Mouse (Mus musculus): ENCODE data around the gene Raf1.

Raf1 gene

DNA sequence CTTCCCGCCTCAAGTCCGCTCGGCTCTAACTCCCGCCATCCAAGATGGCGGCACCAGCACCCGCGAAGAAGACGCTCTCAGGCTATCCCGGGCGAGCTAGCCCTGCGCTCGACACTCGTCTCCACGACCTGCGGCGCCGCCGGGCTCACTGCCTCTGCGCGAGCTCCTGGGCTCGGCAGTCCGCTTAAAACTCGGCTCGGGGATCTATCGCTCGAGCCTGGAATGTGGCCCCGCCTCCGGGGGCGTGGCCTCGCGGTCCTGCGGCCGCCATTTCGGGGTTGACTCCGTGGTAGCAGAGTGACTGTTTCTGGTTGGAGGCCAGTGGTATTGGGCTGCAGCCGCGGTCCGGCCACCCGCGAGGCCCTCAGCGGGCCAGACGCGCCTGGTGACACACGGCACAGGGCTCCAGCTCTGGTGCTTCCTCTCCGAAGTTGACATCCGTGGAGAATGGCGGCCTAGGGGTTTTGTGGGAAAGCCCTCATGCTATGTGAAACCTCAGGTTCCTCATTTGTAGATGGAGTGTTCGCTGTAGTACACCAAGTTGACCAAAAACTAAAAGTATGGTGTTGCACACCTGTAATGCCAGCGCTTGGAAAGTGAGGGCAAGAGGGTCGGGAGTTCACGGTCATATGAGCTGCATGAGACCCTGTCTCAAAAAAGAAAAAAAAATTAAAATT lies at the start of gene Raf1:
TSS of gene Raf1 (minus strand) at position 184 of the 677 bp plus-strand sequence.
- peak; percentile 100 for DNase-seq

DNA sequence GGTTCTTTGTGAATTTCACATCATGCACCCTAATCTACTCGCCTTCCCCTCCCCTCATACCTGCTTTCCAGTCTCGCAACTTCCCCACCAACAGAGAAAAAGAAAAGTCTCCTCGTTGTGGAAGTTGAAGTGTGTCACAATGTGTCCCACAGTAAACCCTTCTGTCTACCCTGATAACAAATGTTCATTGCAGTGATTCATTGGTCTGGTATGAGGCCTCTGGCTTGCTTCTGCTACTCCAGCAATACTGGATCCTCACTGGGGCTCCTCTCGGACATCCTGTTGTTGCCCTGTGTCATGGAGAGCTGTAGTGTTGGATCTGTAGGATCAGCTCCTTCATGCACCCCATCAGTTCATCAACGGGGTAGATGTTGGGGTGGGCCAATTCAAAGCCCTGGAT lies 45.8 kb upstream of the Raf1 start:
- DNase-seq: peak; percentile 96

- DNase-seq: peak; percentile 98
Measured at GRCm38 (mm10) chr6:115717715-115718558, 41.5 kb upstream of the Raf1 start.

GRCm38 (mm10) chr6:115717101-115717652 lies 40.7 kb upstream of the Raf1 start:
- peak; percentile 98 for DNase-seq

DNA sequence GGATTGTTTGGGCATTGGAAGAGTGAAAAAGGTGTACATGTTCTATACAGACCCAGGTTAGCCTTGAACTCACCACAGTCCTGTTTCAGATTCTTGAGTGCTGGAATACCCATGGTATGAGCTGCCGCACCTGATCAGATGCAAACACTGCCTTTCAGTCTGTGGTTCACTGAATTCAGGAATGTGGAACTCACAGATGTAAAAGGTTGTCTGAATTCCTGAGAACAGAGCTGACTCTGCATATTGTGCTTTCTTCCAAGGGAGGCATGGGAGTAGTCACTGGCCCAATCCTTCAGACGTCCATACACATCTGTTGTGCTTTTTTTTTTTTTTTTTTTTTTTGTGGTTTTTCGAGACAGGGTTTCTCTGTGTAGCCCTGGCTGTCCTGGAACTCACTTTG lies 34.8 kb upstream of the Raf1 start:
- no peak for DNase-seq

DNA sequence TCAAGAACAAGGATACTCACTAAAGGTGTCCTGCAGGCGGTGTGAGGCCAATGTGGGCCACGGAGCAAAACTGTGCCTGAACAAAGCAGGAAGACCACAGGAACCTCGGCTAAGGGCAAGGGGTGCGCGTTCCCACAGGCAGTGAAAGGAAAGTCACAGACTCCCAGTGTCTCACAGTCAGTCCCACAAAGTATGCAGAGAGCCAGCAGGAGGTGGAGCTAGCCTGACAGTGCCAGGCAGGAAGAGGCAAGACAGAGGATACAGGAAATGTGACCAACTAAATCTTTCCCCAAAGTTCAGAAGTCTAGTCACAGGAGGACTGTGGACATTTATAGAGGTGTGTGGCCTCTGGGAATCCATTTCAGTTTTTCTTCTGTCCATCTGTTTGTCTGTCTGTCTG lies 26.5 kb upstream of the Raf1 start:
- DNase-seq: no peak

- no peak for DNase-seq
Measured at GRCm38 (mm10) chr6:115701302-115701701, 24.9 kb upstream of the Raf1 start.

- DNase-seq: no peak
Measured at GRCm38 (mm10) chr6:115700778-115701177, 24.3 kb upstream of the Raf1 start.

DNA sequence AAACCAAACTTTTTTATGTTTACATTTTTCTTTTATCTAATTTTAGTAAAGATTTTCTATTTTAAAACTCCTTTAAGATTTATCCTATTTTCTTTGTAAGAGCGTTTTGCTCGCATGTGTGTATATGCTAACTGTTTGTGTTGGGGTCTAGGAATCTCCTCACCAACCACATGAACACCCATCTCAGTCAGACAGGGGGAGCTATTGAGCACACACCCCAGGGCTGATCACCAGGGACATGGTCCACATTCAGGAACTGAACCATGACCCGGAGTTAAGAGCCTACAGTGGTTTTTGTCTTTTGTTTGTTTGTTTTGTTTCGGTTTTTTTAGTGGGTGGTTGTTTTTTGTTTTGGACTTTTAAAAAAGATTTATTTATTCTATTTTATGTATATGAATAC lies 22.3 kb upstream of the Raf1 start:
- DNase-seq: no peak

GRCm38 (mm10) chr6:115697739-115698558 lies 21.5 kb upstream of the Raf1 start:
- DNase-seq: peak; percentile 92

DNA sequence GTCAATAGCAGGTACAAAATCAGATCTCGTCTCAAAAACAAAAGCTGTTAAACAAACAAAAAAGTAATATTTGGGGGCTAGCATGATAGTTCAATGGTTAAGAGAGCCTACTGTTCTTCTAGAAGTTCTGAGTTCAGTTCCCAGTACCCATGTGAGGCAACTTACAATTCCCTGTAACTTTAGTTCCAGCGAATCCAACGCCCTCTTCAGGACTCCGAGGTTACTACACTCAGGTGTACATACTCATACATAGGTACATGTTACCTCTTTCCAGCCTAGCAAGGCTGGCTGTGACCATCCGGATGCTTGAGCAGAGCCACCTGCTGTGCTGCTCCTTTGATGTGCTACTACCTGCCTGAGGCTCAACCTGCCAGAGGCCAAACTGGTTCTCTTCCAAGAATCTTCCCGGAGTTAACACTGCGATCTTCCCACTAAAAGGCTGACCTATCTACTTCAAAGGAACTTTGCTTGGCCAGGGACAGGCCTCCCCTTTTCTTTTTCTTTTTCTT lies 20.3 kb upstream of the Raf1 start:
- DNase-seq: no peak

GRCm38 (mm10) chr6:115695124-115695523 lies 18.7 kb upstream of the Raf1 start:
- peak; percentile 95 for DNase-seq

GRCm38 (mm10) chr6:115694441-115694842 lies 18.0 kb upstream of the Raf1 start:
- DNase-seq: peak; percentile 98

DNA sequence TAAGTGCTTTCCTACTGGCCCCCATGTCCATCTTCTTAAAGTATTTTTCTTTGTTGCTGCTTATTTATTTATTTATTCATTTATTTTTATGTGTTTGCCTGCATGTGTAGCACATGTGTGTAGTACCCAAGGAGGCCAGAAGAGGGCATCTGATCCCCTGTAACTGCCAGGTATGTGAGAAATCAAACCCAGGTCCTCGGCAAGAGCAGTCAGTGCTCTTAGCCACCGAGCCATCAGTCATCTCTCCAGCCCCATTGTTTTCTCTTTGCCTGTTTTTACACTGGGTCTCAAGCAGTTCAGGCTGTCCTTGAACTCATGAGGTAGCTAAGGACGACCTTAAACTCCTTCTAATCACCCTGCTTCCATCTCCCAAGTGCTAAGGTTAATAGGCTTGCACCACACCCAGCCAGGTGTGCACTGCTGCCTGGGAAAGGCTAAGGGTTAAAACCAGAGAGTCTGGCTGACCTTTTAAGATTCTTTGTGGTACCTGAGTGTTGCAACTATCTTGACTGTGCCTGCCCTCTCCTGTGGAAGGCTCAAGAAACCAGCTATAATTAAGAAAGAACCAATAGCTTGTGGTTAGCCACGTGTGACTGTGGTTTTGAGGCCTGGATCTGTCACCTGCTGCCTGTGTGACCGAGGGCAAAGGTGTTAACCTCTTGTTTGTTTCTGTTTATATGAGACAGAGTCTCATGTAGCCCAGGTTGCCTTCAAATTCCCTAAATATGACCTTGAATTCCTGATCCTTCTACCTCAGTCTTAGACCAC lies 16.7 kb upstream of the Raf1 start:
- no peak for DNase-seq

DNA sequence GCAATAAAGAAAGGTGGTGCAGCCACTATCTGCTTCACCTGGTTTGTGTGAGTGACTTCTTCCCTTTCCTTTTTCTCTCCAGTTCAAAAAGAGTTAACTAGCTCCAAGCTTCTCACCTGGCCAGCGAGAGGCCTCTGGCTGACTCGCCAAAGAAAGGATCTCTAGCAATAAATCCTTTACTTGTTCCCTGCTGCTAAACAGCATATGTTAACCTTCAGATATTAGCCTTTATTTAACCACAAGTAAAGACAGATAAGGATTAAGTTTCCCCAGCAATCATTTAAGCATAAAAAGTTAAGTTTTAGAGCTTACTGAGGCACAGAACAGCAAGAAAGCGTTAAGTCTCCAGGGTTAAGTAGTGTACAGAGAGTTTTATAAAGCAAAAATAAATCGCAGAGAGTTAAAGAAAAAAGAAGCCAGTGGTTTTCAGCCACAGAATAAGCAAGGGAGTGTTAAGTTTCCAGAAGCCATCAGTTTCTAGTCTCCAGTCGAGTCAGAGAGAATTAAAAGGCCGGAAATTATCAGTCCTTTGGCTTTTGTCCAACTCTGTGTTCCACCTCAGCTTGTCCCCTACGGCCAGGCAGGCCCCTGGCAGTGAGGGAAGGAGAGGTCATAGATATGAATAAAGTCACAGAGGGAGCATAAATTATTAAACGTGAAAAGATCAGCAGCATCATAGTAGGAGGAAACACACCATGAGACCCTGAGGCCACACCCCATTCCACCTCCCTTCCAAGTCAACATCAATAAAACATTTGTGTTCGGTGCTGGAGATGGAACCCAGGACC lies 15.9 kb upstream of the Raf1 start:
- no peak for DNase-seq

DNA sequence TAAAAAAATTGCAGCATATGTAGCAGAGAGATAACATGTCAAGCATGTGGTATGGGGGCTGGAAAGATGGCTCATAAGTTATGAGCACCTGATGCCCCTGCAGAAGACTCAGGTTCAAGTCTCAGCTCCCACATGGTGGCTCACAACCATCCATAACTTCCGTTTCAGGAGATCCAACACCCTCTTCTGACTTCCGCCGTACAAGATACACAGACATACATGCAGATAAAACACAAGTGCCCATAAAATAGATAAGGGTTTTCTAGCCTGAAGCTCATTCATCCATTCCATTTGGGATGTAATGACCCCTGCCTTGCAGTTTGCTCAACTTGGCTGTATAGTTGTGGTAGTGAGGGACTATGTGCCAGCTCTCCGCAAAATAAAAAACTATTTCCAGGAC lies 13.7 kb upstream of the Raf1 start:
- no peak for DNase-seq

GRCm38 (mm10) chr6:115688589-115688988 lies 12.2 kb upstream of the Raf1 start:
- no peak for DNase-seq

- DNase-seq: no peak
Measured at GRCm38 (mm10) chr6:115687753-115688152, 11.3 kb upstream of the Raf1 start.

DNA sequence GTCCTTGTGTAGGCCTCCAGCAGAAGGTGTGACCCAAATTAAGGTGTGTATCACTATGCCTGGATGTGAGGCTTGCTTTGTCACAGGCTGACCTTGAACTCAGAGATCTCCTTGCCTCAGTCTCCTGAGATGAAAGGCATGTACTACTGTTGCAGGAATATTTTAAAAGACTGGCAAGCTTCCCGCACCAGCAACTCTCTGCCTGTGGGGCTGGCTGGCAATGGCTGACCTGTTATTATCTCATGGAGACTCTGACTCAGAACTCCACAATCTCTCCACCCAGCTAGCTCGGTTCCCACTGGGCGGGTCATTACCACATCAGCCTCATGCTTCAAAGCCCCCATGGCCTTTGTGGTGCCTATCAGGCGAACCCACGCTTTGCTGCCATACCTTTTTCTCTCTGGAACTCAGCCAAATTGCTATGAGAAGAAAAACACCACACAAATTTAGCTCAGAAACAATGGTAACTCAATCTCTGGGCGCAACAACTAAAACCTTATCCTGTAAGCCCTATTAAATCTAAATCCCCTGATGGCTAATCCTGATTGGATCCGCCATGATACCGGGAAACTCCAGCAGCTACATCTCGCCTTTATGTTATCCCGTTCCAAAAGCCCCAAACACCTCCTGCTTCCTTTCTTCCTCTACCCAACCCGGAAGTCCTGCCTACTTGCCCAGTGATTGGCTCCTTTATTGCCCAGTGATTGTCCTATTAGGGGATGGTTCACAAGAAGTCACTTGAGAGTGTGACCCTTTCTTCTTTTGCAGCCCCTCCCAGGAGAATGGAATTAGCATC lies 8.6 kb upstream of the Raf1 start:
- no peak for DNase-seq

- no peak for DNase-seq
Measured at GRCm38 (mm10) chr6:115684271-115684670, 7.8 kb upstream of the Raf1 start.

Data from heart, adult 11 months (tissue).